Mouse (Mus musculus): ENCODE data around the gene Pigr.

Gene Pigr

DNA sequence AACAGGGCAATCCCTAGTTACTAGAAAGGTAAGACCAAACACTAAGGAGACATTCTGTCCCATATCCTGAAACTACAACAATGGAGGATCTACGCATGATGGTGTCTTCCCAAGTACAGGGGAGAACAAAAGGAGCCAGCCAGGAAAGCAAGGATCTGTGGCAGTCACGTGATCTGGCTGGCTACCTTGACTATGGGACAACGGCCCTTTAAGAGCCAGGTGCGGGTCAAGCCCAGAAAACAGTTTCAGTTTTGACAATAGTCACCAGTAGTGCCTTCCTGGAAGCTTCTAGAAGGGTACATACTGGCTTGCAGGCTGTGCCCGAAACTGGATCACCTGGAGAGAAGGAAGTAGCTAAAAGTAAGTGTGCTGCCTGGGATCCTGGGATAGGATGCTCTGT, at the start of gene Pigr:
Gene Pigr, plus strand, starts transcription at position 237 of the 400 bp plus-strand sequence.
- no peak for DNase-seq

DNA sequence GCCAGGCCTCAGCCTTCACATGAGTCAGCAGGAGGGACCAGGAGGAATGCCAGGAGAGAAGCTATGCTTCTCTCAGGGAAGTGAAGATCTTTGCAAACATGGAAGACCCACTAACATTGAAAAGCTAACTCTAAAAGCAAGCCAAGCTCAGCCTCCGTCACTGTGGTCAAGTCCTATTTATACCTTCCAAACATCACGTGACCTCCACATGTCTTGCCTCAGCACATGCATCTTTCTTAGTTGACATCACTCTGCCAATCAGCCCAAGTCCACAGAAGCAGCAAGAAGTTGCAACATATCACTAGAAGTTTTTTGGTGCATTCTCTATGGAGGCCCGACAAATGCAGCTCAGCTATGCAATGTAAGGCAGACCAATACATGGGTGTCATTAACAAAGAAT, 46.6 kb upstream of the Pigr start:
- no peak for DNase-seq

DNA sequence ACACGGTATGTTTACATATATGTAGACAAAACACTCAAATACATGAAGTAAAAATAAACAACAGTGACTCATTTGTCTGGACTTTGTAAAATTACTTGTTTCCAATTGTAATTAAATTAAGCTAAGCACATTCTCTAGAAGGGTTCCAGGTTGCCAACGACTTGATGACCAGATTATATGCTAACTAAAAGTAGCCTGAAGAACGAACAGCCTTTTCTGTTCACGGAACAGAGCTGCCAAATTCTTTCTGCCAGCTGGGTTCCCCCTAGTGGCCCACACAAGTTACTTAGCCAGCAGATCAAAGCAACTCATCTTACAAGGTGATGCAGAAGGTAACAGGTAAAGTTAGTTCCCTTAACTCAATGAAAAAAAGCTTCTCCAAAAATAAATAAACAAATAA, 42.4 kb upstream of the Pigr start:
- no peak for DNase-seq

DNA sequence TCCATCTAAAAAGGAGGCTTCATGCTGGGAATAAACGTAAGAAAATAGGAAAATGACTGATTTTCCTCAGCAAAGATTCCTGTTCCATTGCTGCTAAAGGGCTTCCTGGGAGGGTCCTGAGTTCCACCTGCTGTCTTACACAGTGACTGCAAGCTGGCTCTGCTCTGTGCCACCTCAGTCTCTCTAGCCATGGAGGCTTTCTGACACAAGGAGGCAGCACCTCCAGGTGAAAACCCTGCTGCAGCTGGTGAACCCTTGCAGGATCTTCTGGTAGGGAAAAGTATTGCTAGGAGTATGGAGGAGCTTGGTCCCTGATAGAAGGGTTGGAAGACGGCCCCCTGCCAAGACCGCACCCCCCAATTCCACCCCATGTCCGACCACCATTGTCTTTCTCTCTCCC, 39.5 kb upstream of the Pigr start:
- DNase-seq = no peak

DNA sequence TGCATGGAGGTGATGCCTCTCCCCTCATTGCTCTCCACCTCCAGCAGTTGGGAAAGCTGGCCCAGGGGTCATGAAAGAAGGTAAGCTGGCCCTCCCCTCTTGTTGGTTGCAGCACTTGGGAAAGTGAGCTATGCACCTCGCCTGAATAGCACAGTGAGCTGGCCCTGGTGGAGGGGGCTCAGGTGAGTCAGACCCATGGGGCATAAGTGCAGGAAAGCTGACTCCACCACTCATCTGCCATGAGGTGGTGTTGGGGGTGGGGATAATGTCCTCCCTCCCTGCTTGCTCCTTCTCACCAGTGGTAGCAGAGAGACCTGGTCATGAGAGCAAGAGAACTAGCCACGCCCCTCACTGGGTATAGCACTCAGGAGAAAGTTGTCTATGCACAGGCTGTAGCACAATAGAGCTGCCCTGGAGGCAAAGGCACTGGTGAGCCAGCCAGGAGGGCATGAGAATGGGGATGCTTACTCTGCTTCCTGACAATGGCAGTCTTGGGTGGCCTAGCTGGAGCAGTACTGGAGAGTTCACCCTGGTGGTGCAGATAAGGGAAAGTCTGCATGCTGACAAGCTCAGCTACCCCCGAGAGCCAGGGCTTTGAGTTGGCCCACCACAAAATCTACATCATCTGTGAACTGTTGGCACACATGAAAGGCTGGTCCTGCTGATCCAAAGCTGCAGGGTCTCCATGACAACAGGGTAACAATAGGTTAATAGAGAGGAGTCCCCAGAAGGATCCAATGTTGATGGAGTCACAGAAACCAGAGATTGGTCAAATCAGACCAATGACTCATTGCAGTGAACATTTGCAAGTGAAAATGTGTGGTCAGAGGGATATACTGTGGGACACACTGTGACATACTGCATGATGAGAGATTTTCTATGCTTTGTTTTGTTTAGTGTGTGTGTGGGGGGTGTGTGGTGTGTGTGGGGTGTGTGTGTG, 36.7 kb upstream of the Pigr start:
- DNase-seq = no peak

DNA sequence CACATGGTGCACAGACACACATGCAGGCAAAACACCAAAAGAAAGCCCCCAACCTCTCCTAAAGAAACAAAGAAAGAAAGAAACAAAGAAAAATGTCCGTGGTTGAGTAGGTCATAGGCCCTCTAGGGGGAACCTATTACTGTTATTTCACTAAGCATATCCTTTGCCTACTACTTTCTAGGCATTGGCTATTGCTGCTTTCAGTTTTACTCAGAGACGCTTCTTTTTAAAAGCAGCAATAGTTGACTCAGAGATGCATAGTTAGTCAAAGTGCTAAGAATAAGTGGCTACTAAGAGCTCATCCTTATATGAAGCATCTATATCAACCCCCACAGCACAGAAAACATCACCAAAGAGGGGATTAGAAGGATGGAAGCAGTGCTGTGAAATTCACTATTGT, 31.2 kb upstream of the Pigr start:
- no peak for DNase-seq

DNA sequence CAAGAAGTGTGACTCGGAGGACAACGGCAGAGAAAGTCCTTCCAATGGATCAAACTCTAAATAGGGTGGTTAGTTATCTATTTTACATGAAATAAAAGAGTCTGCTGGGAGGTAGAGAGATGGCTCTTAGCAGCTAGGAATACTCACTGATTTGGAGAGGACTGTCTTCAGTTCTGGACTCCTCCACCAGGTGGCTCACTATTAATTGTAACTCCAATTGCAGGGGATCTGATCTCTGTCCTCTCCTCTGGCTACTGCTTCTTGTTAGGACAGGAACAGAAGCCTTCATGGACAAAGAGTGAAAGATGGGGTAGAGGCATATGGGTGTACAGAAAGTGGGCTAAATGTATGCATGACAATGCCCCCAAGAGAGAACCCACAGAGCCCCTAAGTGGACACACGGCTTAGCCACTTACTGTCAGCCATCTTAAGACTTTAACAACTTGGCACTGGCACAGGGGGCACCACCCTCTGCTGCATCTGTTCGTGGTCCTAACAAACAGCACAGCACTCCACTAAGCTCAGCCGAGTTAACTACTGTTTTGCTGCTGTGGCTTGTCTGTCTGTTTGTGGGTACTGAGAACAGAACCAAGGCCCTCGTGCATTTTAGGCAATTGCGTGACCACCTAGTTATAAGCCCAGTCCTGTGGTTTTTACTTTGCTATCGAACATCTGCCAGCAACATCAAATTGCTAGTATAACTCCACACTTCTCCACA, 29.4 kb upstream of the Pigr start:
- DNase-seq = peak; percentile 68

DNA sequence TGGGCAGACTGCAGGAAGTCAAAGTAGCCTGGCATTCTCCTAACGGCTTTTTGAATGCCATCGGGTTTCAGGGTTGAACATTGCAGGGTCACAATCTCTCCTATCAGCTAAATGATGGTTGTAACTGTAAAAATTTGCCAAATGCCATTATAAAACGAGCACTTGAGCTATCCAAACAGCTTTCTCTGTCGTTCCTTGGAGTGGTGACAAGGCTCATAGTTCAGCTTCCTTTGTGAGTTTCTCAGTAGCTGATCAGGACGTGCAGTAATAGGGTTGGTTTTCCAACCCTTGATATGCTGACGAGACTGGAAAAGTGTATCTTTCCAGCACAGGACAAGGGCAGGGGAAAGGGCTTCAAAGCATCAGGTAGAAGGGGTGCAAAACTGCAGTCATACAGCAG, 28.4 kb upstream of the Pigr start:
- DNase-seq = no peak

DNA sequence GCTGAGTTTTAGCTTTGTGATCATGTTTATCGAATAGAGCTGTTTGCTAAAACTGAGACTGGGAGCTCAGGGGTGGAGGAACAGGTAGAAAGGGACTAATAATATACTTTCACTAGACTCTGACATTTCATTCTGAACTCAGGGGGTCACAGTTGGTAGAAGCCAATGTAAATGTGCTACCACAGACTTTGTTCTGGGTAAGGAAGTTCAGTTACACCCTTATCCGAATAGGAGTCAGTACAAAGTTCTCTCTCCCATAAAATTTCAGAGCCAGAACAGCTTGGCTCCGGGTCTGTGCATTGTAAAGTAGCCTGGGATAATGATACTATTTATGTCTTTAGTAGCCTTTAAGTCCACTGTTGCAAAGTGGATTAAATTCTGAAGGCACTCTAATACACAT, 27.9 kb upstream of the Pigr start:
- DNase-seq = no peak

DNA sequence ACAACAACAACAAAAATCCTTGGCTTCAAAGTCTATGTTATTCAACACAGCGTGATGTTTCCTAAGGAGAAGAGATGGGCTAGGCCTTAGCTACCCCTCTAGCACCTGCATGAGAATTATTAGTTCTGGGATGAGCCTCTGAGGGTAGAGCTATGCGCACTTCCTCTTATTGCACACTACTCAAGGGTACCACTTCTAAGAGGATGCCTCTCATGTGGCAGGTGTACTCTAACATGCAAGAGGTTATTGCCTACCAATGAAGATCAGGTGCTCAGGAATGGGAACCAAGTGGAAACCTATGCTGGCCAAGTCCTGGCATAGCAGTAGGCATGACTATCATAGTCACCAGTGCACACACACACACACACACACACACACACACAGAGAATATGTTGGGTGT, 27.1 kb upstream of the Pigr start:
- no peak for DNase-seq

DNA sequence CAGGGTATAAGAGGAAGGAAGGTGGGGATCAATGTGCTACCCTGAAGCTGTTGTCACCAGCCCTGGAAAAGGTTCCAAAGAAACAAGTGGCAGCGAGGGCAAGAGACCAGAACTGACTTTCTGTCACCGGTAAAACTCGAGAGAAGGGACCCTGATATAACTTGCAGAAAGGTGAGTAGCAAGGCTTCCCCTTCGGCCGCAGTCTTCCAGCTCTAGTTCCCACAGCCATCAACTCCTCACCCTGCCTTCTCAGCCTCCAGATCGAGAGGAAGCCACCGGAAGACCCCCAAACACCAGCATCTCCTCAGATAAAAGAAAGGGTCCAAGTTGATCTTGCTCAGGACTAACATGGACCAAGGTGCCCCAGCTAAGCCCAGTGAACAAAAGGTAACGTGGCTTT, 25.9 kb upstream of the Pigr start, which contains the start of gene Fcamr:
Gene Fcamr, plus strand, starts transcription at position 301 of the 400 bp plus-strand sequence.
- DNase-seq = no peak

DNA sequence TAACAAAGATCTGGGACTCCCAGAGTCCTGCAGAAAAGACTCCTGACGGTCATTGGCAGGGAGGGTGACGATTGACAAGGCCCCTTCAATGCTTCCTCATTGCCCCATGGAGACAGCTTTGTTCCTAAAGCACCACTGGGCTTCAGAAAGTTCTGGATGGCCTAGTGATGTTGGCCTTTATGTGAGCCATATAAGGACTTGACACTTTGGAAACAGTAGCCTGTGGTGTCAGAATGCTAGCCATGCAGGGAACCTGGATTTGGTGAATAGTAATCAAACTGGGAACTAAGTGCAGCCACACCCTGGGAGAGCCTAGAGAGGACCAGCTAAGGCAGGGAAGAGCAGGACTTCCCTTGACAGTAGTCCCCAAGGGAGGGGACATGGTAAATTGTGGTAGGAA, 25.0 kb upstream of the Pigr start:
- no peak for DNase-seq

DNA sequence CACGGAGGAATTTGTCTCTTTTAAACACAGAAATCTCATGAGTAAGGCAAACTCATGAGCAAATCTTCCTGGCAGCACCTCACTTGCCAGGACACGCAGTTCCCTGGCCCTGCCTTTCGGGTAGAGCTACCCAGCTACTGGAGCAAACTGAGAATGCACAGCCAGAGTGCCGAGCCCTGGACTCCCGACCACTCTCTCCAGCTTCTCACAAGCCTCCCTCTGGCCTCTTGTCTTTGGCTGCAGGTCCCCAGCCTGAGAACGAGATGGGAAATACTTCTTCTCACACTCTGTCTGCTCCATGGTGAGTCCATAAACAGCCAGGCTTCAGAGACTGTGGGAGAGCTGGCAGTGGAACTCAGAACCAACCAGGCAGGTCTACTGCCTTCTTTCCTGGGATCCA, 23.5 kb upstream of the Pigr start:
- no peak for DNase-seq

DNA sequence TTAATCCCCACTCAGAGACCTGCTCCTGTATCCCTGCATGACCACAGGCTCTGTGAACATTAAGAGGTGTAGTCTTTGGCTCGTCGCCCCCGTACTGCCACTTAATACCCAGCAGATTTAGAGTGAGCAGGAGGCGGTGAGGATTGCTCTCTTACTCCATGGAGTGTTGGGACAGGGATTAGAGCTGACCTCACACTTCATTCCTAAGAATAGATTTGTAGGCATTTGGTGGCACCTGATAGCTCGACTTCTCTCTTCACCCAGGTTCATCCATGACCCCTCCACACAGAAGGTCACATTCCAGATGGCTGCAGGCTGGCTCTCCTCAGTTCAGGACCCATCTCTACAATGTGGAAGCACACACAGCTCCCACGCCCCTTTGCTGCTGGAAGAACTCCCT, 22.2 kb upstream of the Pigr start:
- DNase-seq = no peak

DNA sequence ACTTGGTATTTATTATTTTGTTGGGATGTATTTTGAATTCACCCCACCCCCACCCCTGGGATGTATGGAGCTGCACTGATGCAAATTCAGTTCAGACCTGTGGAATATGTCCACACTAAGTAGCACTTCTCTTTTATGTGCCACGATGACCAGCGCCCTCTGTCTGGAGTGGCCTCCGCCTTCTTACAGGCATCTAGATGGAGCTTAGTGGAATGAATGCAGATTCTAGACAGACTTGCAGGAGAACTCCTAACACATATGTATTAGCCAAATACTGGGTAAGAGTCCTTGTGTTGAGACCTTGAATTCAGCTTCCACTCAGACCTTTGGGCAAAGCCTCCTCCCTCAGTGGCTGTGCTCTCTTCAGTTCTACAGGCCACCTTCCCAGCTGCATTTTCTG, 15.6 kb upstream of the Pigr start:
- no peak for DNase-seq

DNA sequence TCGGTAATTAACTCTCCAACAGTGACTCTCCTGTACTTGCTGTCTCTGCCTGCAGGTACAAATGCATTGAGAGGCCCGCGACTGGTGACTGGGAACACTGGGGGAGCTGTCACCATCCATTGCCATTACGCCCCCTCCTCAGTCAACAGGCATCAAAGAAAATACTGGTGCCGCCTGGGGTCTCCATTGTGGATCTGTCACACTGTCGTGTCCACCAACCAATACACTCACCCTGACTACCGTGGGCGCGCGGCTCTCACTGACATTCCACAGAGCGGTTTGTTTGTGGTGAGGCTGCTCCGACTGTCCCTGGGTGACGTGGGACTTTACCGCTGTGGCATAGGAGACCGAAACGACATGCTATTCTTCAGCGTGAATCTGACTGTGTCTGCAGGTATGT, 15.2 kb upstream of the Pigr start:
- DNase-seq = no peak

DNA sequence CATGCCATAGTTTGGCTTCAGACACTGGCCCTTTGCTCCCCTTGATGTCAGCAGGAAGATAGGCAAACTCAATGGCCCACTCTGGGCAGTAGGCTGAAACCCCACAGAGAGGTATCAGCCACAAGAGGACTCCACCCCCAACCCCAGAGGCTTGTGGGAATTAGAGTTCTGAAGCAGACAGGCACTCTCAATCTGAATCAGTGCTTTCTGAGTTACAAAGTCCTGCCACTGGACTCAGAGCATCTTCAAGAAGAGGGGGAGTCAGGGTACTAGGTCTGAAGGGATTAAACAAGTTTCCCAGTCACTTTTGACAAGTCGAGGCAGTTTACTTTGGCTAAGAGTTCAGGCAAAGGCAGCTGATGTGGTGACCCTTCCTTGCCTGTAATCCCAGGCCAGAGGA, 6.7 kb upstream of the Pigr start:
- no peak for DNase-seq

DNA sequence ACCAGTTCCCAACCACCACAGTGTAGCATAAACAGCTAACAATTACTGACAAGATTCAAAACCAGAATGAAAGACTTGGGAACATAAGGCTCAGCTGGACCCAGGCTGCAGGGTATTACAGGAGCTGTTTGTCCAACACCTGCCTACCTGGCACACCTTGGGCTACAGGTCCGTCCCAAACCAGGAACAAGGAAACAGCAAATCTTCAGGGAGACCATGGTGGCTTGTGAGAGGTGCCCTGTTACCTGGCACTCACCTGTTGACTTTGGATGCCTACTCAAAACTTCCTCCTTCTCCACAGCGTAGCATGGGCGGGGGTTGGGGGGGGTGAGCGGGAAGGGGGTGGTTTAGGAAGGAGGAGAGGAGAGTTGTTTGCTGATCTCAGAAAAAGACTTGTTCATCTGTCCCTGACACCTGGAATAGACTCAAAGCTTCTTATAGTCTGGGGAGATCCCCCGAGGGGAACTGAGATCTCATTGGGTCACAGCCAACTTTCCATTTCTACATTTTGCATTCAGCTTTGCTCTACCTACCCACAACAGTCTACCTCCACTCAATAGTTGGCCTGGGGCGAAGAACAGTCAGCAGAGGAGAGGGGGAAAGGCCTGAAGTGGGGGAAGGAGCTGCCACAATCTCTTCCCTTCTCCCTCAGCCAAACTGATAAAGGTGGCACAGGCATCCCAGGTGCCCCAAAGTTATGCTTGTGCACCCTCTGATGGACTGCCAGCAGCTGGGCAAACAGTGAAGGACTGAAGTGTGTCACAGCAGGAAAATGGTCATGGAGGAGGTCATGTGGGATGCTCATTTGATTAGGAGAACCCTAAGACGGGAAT, 6.0 kb upstream of the Pigr start:
- no peak for DNase-seq

DNA sequence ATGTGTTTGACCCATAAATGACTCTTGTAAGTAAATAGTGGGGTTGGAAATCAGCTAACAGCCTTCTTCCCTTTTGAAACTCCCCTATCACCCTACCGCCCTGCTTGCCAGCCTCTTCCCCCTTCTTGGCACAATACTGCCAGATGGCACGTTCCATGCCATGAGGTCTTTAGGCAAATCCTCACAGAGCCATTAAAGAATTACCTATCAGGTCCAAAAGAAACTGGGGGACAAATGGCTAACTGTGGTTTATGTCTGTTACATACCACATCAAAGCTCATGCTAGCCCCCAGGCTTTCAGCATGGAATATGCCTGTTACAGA, 5.4 kb upstream of the Pigr start:
- no peak for DNase-seq

DNA sequence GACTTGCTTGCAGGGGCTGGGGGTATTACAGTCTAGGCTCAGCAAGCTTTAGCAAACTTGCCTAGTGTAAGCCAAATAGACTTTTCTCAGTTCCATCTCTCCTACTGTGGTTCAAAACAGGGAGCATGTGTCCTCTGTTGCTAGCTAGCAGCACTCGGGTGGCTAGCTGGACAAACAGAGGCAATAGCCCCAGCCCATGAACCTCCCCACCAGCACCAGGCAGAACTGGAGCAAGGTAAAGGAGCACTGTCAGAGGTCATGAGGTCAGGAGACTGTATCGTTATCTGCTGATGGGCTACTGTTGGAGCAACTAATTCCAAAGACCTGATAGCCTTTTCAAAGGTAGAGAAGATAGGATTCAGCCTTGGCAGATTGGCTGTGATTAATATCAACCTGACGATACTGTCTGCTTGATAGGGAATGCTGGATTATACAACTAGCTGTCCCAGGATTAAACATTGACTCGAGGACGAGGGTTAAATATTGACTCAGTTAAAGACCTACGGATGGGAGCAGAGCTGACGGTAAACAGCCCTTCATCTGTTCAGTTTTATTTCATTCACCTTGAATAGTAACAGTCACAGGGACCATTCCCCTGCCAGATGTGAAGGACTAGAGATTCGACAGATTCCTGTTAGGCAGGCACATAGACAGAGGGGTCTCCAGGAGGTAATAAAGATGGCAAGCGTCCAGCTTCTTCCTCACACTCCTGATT, 4.4 kb upstream of the Pigr start:
- no peak for DNase-seq

DNA sequence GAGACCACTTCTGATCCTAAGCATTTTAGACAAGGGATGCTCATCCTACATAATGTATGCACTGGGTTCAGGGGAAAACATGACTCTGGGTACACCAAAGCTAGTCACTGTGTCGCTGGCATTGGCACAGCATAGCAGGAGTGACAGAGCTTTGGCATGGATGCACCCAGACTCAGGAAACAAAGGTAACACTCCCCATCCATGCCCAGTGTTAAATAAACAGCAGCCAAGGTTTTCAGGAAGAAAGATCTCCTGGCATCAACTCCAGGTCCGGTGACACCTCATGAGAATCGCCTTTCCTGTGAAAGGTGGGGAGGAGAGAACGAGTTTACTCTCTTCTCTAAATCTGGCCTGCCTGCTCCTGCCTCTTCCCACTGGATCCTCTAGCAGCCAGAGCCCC, 2.2 kb downstream of the Pigr start:
- DNase-seq = no peak

DNA sequence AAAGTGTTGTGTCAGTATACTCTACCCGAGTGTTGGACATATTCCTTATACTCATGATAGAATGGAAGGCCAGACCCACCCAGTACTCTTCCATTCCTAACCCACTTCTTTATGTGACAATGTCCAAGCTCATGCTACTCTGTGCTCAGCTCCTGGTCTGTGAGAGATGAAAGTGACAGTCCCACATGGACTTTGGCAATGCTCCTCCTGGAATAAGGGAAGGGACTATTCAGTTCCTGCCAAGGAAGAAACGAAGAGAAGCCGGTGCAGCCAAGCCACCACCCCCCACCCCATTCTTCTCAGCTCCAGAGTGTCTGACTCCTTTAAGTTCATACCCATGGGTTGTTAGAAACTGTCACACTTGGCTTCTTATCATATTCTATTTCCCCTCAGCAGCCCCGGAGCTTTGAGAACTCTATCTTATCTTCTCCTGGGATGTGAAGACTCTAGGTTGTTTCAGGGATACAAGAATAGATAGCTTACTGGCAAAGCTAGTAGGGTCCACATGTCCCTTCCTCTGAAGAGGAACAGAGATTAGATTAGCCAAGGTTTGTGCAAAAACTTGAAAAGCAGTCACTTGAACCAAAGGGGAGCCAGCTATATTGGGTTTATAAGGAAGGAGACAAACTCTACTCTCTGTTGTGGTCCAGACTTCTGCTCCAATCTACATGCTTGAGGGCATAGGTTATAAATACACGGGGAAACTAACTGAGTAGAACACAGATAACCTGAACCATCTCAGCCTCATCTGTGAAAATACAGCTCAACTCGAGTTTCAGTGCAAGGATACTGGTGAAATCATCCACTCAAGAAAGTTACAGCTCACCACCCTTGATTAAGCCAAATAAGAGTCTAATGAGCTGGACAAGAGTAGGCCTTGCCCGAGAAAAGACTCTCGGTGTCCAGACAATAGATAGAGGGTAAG, 3.7 kb downstream of the Pigr start:
- DNase-seq = no peak

Data from right cerebral cortex, postnatal 4 days (tissue).